Mouse (Mus musculus) gastrocnemius, postnatal 14 days (tissue): ENCODE results near the gene Igfbp7. TPM values are rescaled to one million over a fixed set of nuclear protein-coding genes. Genes with fewer than 3 reads are reported as not detected.

Experiments
- DNase-seq: peaks from one replicate; pipeline ENCODE4 v3.0.0; 2021; ENCODE audit warnings: mixed read lengths
- intact Hi-C: fragments of 180-260 bp; cut with DNase I; formaldehyde crosslinking; loops from one replicate; pipeline ENCODE4 v1.15.1; 2025; ENCODE audit warnings: low total_unique reads
- total RNA-seq, 2 experiments: library from RNA; stranded (reverse); gene quantifications; 2 replicates each; pipeline ENCODE4 v1.2.3; 2021

The Igfbp7 gene
- total RNA-seq, 2 experiments from 2014 or later, result 319 to 321 TPM

DNA sequence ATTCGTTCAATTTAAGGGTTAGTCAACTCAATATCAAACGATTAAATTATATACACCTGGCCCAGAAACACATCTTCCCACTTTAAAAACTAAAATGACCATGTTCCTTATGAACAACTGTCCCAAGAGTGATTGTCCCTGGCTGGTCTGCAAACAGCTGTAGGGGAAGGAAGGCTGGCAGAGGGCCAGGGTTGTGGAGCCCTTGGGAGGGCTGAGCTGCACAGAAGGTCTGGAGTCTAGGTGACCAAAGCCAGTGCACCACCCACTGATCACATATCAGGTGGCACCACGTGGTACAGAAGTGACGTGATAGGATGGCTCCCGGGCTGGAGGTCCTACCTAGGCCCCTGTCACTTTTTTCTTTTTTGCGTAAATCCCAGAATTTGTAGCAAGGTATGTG is 8.2 kb upstream of the Igfbp7 start:
- no peak for DNase-seq
- intact Hi-C loops, result no loop called here

DNA sequence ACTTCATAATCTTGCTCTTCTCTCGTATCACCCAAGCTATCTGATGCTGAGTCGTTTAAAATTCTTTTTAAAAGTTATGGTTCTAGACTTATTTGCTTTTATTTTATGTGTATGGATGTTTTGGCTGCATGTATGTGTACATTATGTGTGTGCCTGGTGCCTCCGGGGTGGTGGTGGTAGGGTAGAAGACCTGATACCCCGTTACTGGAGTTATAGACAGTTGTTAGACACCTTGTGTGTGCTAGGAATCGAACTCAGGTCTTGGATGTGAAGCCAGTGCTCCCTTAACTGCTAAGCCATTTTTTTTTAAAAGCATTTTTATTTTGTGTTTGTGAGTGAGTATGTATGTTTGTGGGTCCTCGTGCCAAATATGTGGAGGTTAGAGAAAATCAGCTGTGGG is 689 bp upstream of the Igfbp7 start:
- intact Hi-C loops, result loop anchor here (5.0 kb wide), 1 partner anchor 51 kb away; no protein-coding TSS in a partner anchor
- DNase-seq, result no peak

- intact Hi-C loops, result loop anchor here (5.0 kb wide), 1 partner anchor 49 kb away; no protein-coding TSS in a partner anchor
Measured at GRCm38 (mm10) chr5:77406371-77406871, 1.4 kb downstream of the Igfbp7 start.

GRCm38 (mm10) chr5:77405455-77406057 is 2.3 kb downstream of the Igfbp7 start:
- intact Hi-C loops, result loop anchor here (5.0 kb wide), 1 partner anchor 48 kb away; no protein-coding TSS in a partner anchor
- no peak for DNase-seq

More at GRCm38 (mm10) chr5:77406371-77406871, 1.4 kb downstream of the Igfbp7 start:
- peak; percentile 67 for DNase-seq

DNA sequence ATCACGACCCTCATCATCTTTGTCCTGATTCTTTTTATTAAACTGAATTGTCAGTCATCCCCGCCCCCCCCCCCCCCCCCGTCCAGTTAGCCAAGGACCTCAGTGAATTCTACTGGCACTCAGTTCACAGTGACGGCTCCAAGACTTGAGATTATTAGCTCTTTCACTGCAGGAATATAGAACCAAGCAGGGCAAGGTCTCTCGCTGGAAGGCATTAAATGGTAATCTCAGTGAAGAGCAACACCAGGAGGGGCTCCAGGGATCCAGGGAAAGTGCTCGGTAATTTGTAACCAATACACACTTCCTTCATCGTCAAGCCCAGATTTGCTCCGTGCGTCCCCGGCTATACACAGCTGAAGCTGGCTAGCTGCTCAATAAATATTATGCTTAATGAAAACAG is 2.9 kb downstream of the Igfbp7 start:
- intact Hi-C loops, result loop anchor here (5.0 kb wide), 1 partner anchor 48 kb away; no protein-coding TSS in a partner anchor
- no peak for DNase-seq

GRCm38 (mm10) chr5:77402901-77403300 is 4.9 kb downstream of the Igfbp7 start:
- intact Hi-C loops, result no loop called here
- no peak for DNase-seq

DNA sequence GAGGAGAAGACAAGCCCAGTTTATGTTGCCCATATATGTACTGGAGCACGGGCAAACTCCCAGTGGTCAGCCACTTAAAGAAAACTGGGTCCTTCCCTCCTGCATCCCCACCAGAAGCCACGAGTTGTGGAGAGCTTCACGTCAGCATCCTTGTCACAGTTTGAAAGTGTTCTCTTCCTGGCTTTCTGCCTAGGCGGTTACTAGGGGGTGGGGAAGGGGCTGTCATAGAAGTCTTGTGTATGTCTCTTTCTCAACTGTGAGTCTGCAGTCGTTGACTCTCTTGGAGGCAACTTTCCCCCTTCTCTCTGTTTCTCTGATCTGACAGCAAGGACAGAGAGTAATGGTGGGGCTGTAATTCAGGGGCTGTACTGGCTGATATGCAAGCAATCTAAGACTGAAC is 5.7 kb downstream of the Igfbp7 start:
- intact Hi-C loops, result no loop called here
- DNase-seq, result no peak

- intact Hi-C loops, result no loop called here
- peak; percentile 29 for DNase-seq
Measured at GRCm38 (mm10) chr5:77400823-77401222, 7.0 kb downstream of the Igfbp7 start.

- DNase-seq, result peak; percentile 64
- intact Hi-C loops, result no loop called here
Measured at GRCm38 (mm10) chr5:77400151-77400550, 7.7 kb downstream of the Igfbp7 start.

GRCm38 (mm10) chr5:77399076-77399475 is 8.8 kb downstream of the Igfbp7 start:
- intact Hi-C loops, result no loop called here
- no peak for DNase-seq

DNA sequence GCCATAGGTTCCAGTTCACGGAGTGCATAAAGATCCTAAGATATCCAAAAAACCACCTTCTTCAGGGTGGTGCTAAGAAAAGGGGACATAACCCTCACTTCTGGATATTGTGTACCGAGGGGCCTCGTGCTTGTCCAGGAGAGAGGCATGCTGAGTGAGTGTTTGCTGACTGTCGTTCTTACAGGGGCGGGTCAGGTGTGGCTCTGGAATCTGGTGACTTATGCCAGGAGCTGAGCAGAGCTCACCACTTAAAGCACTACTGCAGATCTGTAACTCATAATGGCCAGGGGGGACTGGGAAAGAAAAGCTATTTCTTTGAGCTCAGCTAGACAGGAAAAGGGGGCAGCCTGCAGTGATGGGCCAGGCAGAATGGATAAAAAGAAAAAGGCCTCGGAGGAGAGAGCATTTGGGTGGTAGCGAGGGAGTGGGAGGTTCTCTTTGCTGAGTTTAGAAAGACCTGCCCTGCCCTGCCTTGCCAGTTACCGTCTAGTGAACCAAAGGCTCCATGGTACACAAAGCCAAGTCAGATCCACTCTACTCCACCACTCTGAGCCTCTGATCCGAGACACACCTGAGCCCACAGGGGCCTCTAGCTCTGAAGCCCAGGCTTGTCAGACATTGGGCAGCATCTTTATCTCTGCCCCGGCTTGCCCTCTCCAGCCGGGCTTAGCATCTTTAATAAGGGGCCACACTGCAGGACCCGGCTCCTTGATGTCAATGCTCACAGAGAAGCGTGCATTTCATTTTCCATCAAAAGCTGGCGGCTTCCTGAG is 9.4 kb downstream of the Igfbp7 start:
- intact Hi-C loops, result no loop called here
- no peak for DNase-seq

GRCm38 (mm10) chr5:77393990-77394618 is 13.7 kb downstream of the Igfbp7 start:
- DNase-seq, result no peak
- intact Hi-C loops, result no loop called here

DNA sequence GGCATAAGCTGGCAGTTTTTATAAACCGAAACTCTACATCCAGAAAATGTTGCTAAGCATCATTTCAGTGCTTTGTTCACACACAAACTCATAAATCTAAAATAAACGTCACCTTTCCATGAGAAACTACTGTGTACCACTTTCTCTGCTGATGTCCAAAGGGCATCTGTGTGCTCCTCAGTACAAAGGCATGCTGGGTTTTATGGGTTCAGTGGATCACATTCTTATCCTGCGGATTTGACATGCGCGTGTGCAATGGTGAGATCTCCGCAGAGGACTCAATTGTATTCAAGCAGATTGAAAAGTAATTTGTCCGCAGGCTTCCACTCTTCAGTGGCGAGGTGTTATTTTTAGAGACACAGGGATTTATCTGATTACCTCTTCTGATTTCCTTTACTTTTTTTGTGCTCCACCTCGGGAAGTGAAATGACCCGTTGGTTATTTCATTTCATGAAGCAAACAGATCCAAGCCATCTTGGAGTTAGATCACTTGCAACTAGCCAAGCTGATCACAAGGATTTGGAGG is 14.7 kb downstream of the Igfbp7 start:
- DNase-seq, result no peak
- intact Hi-C loops, result no loop called here

DNA sequence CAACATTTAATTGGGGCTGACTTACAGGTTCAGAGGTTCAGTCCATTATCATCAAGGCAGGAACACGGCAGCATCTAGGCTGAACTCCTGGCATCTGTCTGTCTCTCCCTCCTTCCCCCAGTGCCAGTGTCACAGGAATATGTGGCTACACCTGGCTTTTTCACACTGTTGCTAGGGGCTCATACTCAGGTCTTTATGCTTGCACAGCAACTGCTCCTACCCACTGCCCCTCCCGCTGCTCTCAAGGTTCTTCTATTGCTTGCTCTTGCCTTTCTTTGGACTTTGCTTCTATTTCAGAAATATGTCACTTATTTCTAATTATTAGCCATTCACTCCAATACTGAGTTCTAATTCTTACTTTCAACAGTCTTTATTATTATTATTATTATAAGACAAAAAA is 17.6 kb downstream of the Igfbp7 start:
- intact Hi-C loops, result no loop called here

GRCm38 (mm10) chr5:77388359-77388758 is 19.5 kb downstream of the Igfbp7 start:
- intact Hi-C loops, result no loop called here
- DNase-seq, result no peak

More for the DNA sequence above, 17.6 kb downstream of the Igfbp7 start:
- no peak for DNase-seq

DNA sequence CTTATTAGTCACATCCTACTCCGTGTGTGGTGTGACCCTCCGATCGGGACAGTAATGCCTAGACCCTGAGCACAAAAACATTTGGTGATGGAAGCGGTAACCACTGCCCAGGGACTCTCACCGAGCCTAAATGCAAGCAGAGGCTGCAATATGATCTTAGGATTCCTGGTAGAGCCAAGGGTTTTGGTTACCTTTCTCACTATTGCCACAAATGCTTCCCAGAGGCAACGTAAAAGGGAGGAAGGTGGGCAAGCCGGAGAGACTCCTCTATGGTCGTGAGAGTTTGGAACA is 20.5 kb downstream of the Igfbp7 start:
- DNase-seq, result no peak
- intact Hi-C loops, result no loop called here

GRCm38 (mm10) chr5:77386596-77387413 is 21.0 kb downstream of the Igfbp7 start:
- intact Hi-C loops, result no loop called here
- DNase-seq, result no peak

DNA sequence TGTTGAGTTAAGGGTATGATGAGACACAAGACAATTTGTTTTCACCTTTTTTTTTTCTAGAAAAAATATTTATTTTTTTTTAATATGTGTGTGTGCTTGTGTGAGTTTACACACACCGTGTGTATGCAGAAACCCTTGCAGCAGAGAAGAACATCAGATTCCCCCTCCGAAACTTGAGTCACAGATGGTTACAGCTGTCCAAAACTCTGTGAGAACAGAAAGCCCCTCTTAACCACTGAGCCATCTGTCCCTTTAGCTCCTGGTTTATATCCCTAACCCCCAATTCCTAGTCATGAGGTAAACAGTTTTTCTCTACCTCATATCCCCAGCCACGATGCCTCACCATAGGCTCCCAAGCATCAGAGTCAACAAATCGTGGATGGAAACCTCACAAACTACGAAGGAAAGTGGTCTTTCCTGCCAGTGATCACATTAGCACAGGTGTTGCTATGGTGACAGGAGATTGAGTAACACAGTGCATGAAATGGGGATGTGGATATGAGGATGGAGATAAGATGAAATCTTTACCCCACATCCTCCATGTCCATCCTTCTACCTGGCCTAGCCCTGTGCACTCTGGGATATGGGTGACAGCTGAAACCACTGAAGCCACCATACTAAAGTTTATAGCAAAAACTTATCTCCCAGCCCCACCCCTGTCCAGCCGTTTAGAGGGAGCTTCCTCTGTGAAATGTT is 21.8 kb downstream of the Igfbp7 start:
- intact Hi-C loops, result no loop called here
- DNase-seq, result no peak

- no peak for DNase-seq
- intact Hi-C loops, result no loop called here
Measured at GRCm38 (mm10) chr5:77385221-77385620, 22.6 kb downstream of the Igfbp7 start.
